Mouse (Mus musculus) C2C12 (cell line): ENCODE data around the gene Dhps. TPM values are rescaled to one million over a fixed set of nuclear protein-coding genes. Genes with fewer than 3 reads are reported as not detected.

Experiments used
- H3K27me3 ChIP-seq: one replicate; pipeline ENCODE4 v1.6.1; 2011; ENCODE audit not compliant: control insufficient read depth, insufficient read depth, insufficient read length
- H3K36me3 ChIP-seq: one replicate; pipeline ENCODE4 v1.6.1; 2011; ENCODE audit not compliant: control insufficient read depth, insufficient read depth
- H3K4me3 ChIP-seq: one replicate; pipeline ENCODE4 v1.5.1; 2011; ENCODE audit warnings: mild to moderate bottlenecking, control low read depth; ENCODE audit not compliant: poor library complexity, insufficient read depth, severe bottlenecking
- H3K79me2 ChIP-seq: one replicate; pipeline ENCODE4 v1.6.1; 2011; ENCODE audit not compliant: control insufficient read depth, insufficient read depth
- H3K79me3 ChIP-seq: one replicate; pipeline ENCODE4 v1.6.1; 2011; ENCODE audit warnings: low read depth, control low read depth
- H3ac ChIP-seq: one replicate; pipeline ENCODE3; 2011; ENCODE audit warnings: low read depth; ENCODE audit not compliant: control insufficient read depth, insufficient read length
- CEBPB ChIP-seq: IDR thresholded peaks from one replicate; pipeline ENCODE4 v1.6.1; 2011; ENCODE audit warnings: low read depth, mild to moderate bottlenecking, control low read depth, moderate library complexity
- CTCF ChIP-seq: IDR thresholded peaks from one replicate; pipeline ENCODE4 v1.5.1; 2011; ENCODE audit not compliant: control insufficient read depth, insufficient read depth, insufficient read length
- FOSL1 ChIP-seq: IDR thresholded peaks from one replicate; pipeline ENCODE4 v1.8.0; 2011; ENCODE audit warnings: mild to moderate bottlenecking, low read length; ENCODE audit not compliant: poor library complexity, insufficient read depth, severe bottlenecking
- MAX ChIP-seq: IDR thresholded peaks from one replicate; pipeline ENCODE4 v1.6.1; 2011; ENCODE audit warnings: mild to moderate bottlenecking, control low read depth
- MYOD1 ChIP-seq: IDR thresholded peaks from one replicate; pipeline ENCODE4 v1.6.1; 2011; ENCODE audit warnings: low read depth; ENCODE audit not compliant: control insufficient read depth, insufficient read length
- MYOG ChIP-seq: IDR thresholded peaks from one replicate; pipeline ENCODE4 v1.6.1; 2011; ENCODE audit not compliant: control insufficient read depth, insufficient read length; ENCODE audit errors: extremely low read depth
- USF1 ChIP-seq: IDR thresholded peaks from one replicate; pipeline ENCODE4 v1.6.1; 2011; ENCODE audit warnings: low read depth, mild to moderate bottlenecking, control low read depth, moderate library complexity
- polyA plus RNA-seq: library from polyadenylated mRNA; unstranded; fragments of >200 nt; fragmentation: generic; extraction: Trizol; gene quantifications from one replicate; pipeline ENCODE4 v1.2.1, GENCODE M21; 2012; ENCODE audit warnings: missing spikeins

Dhps gene
- polyA plus RNA-seq, 1 experiment, result 123 TPM

GRCm38 (mm10) chr8:85095051-85095450, 23.5 kb downstream of the Dhps start:
- Histone ChIP-seq H3K79me2 (no peaks in the 10 kb centered on the region), H3K4me3 (no peak overlapping the region), H3K79me3 (no peaks in the 10 kb centered on the region), H3K36me3 (peaks cover 16% of the 10 kb centered on the region), H3ac (no peak overlapping the region), H3K27me3 (no peaks in the 10 kb centered on the region)
- no peak for TF ChIP-seq USF1
- no peak for TF ChIP-seq MAX

- TF ChIP-seq USF1, result no peak
- TF ChIP-seq MYOG, result no peak
- no peak for TF ChIP-seq FOSL1
- no peak for TF ChIP-seq CEBPB
- TF ChIP-seq MAX, result no peak
- TF ChIP-seq CTCF, result no peak
- no peak for TF ChIP-seq MYOD1
- peaks cover 16% of the 10 kb centered on the region for H3K36me3 ChIP-seq
These were observed 24.0 kb downstream of the Dhps start for GRCm38 (mm10) chr8:85095566-85095965.

GRCm38 (mm10) chr8:85096196-85096595, 24.6 kb downstream of the Dhps start:
- Histone ChIP-seq H3K79me3 (no peaks in the 10 kb centered on the region), H3ac (no peak overlapping the region), H3K4me3 (no peak overlapping the region), H3K27me3 (no peaks in the 10 kb centered on the region), H3K36me3 (peaks cover 16% of the 10 kb centered on the region), H3K79me2 (no peaks in the 10 kb centered on the region)
- TF ChIP-seq MYOG, result no peak
- no peak for TF ChIP-seq MAX
- TF ChIP-seq CTCF, result no peak
- no peak for TF ChIP-seq MYOD1
- no peak for TF ChIP-seq USF1
- no peak for TF ChIP-seq FOSL1

More at GRCm38 (mm10) chr8:85095566-85095965, 24.0 kb downstream of the Dhps start:
- no peak overlapping the region for H3K4me3 ChIP-seq
- H3K27me3 ChIP-seq, result no peaks in the 10 kb centered on the region
- H3K79me2 ChIP-seq, result no peaks in the 10 kb centered on the region
- H3ac ChIP-seq, result no peak overlapping the region
- H3K79me3 ChIP-seq, result no peaks in the 10 kb centered on the region

- Histone ChIP-seq H3K36me3 (peaks cover 16% of the 10 kb centered on the region), H3K27me3 (no peaks in the 10 kb centered on the region), H3K79me2 (no peaks in the 10 kb centered on the region), H3ac (no peak overlapping the region), H3K79me3 (no peaks in the 10 kb centered on the region), H3K4me3 (no peak overlapping the region)
- TF ChIP-seq MAX (no peak), USF1 (no peak), FOSL1 (no peak), CTCF (no peak), CEBPB (no peak), MYOD1 (no peak), MYOG (no peak)
These were observed 25.3 kb downstream of the Dhps start for GRCm38 (mm10) chr8:85096850-85097249.

GRCm38 (mm10) chr8:85100076-85100665, 28.6 kb downstream of the Dhps start:
- peaks cover 7% of the 10 kb centered on the region for H3K36me3 ChIP-seq
- no peaks in the 10 kb centered on the region for H3K79me3 ChIP-seq
- no peaks in the 10 kb centered on the region for H3K27me3 ChIP-seq
- H3K4me3 ChIP-seq, result no peak overlapping the region
- TF ChIP-seq MYOG (no peak), USF1 (no peak), CTCF (no peak), FOSL1 (no peak), MAX (no peak), CEBPB (no peak), MYOD1 (no peak)
- no peak overlapping the region for H3ac ChIP-seq
- H3K79me2 ChIP-seq, result no peaks in the 10 kb centered on the region

GRCm38 (mm10) chr8:85113241-85113640, 41.7 kb downstream of the Dhps start:
- Histone ChIP-seq H3K79me3 (no peaks in the 10 kb centered on the region), H3K27me3 (no peaks in the 10 kb centered on the region), H3ac (no peak overlapping the region), H3K79me2 (no peaks in the 10 kb centered on the region), H3K36me3 (no peaks in the 10 kb centered on the region), H3K4me3 (no peak overlapping the region)
- TF ChIP-seq CTCF, result no peak
- no peak for TF ChIP-seq USF1
- no peak for TF ChIP-seq CEBPB
- no peak for TF ChIP-seq FOSL1

GRCm38 (mm10) chr8:85115501-85115900, 43.9 kb downstream of the Dhps start:
- no peaks in the 10 kb centered on the region for H3K36me3 ChIP-seq
- TF ChIP-seq MYOD1 (no peak), CTCF (no peak), USF1 (no peak), MAX (no peak), MYOG (no peak), CEBPB (no peak), FOSL1 (no peak)
- no peaks in the 10 kb centered on the region for H3K27me3 ChIP-seq
- no peak overlapping the region for H3ac ChIP-seq
- no peak overlapping the region for H3K4me3 ChIP-seq
- H3K79me3 ChIP-seq, result no peaks in the 10 kb centered on the region
- no peaks in the 10 kb centered on the region for H3K79me2 ChIP-seq
